Mouse (Mus musculus) forebrain, embryonic 13.5 days (tissue): ENCODE data around the gene Traf3ip1. TPM values are rescaled to one million over a fixed set of nuclear protein-coding genes. Genes with fewer than 3 reads are reported as not detected.

Source experiments
- ATAC-seq: fragments of 200-750 bp; cut with Nextera tagmentation; 2 replicates; pipeline ENCODE4 v1.8.0; 2017
- H3K27ac ChIP-seq: fragments of 300-500 bp; sonication (generic); 2 replicates; pipeline ENCODE4 v1.5.1; 2015; ENCODE audit warnings: inconsistent platforms, mild to moderate bottlenecking, moderate library complexity
- H3K27me3 ChIP-seq: fragments of 300-500 bp; sonication (generic); 2 replicates; pipeline ENCODE4 v1.6.1; 2015; ENCODE audit warnings: mild to moderate bottlenecking, inconsistent platforms
- H3K36me3 ChIP-seq: fragments of 300-500 bp; sonication (generic); 2 replicates; pipeline ENCODE4 v1.6.1; 2015; ENCODE audit warnings: mild to moderate bottlenecking, inconsistent platforms; ENCODE audit not compliant: poor library complexity, severe bottlenecking
- H3K4me1 ChIP-seq: fragments of 300-500 bp; sonication (generic); 2 replicates; pipeline ENCODE4 v1.6.1; 2015; ENCODE audit warnings: inconsistent platforms
- H3K4me2 ChIP-seq: fragments of 300-500 bp; sonication (generic); 2 replicates; pipeline ENCODE4 v1.6.1; 2015; ENCODE audit warnings: inconsistent platforms, mild to moderate bottlenecking, moderate library complexity
- H3K4me3 ChIP-seq: fragments of 300-500 bp; sonication (generic); 2 replicates; pipeline ENCODE4 v1.5.1; 2015; ENCODE audit warnings: mild to moderate bottlenecking, inconsistent platforms
- H3K9ac ChIP-seq: fragments of 300-500 bp; sonication (generic); 2 replicates; pipeline ENCODE4 v1.6.1; 2015; ENCODE audit warnings: mild to moderate bottlenecking, inconsistent platforms
- H3K9me3 ChIP-seq: fragments of 300-500 bp; sonication (generic); replicated peaks from 2 replicates; pipeline ENCODE4 v1.6.1; 2016; ENCODE audit warnings: inconsistent platforms
- WGBS: fragments of 180-500 bp; shearing (Covaris S2); methylation state at CpG from one replicate; pipeline ENCODE4 v1.1.7; 2015; 5-methylcytosine and 5-hydroxymethylcytosine counted together
- polyA plus RNA-seq: library from polyadenylated mRNA; unstranded; fragments of >200 nt; fragmentation: Nextera tagmentation; extraction: Ambion mirVana; gene quantifications from 2 replicates; pipeline ENCODE4 v1.2.1, GENCODE M21; 2015

The Traf3ip1 gene
- polyA plus RNA-seq, 1 experiment from 2014 or later, result 9.9 TPM

- Histone ChIP-seq H3K4me1 (no peaks in the 10 kb centered on the region), H3K27me3 (no peaks in the 10 kb centered on the region), H3K4me3 (no peak overlapping the region), H3K9me3 (no peaks in the 10 kb centered on the region), H3K4me2 (no peak overlapping the region), H3K36me3 (0 out of 2 replicates have a peak, but pooled peaks cover 6% of the 10 kb centered on the region), H3K27ac (no peak overlapping the region), H3K9ac (no peak overlapping the region)
- ATAC-seq, result no peak
- 73% methylated on average over 3 of the region's 3 CpGs for WGBS
Observed at GRCm38 (mm10) chr1:91564004-91564403, 69.6 kb downstream of the Traf3ip1 start.

- WGBS, result 75% methylated on average over 6 of the region's 6 CpGs
- Histone ChIP-seq H3K27me3 (no peaks in the 10 kb centered on the region), H3K4me3 (no peak overlapping the region), H3K9me3 (no peaks in the 10 kb centered on the region), H3K9ac (no peak overlapping the region), H3K4me1 (no peaks in the 10 kb centered on the region), H3K36me3 (0 out of 2 replicates have a peak, but pooled peaks cover 6% of the 10 kb centered on the region), H3K4me2 (no peak overlapping the region), H3K27ac (no peak overlapping the region)
- ATAC-seq, result no peak
Observed at GRCm38 (mm10) chr1:91564598-91564997, 70.2 kb downstream of the Traf3ip1 start.

- Histone ChIP-seq H3K4me3 (no peak overlapping the region), H3K9ac (no peak overlapping the region), H3K4me1 (no peaks in the 10 kb centered on the region), H3K9me3 (no peaks in the 10 kb centered on the region), H3K4me2 (no peak overlapping the region), H3K27ac (no peak overlapping the region), H3K36me3 (no peaks in the 10 kb centered on the region), H3K27me3 (no peaks in the 10 kb centered on the region)
- 87% methylated on average over 2 of the region's 2 CpGs for WGBS
- no peak for ATAC-seq
Observed at GRCm38 (mm10) chr1:91567269-91567668, 72.8 kb downstream of the Traf3ip1 start.

- Histone ChIP-seq H3K4me3 (no peak overlapping the region), H3K9ac (no peak overlapping the region), H3K4me2 (no peak overlapping the region), H3K27me3 (no peaks in the 10 kb centered on the region), H3K27ac (no peak overlapping the region), H3K9me3 (no peaks in the 10 kb centered on the region), H3K36me3 (no peaks in the 10 kb centered on the region), H3K4me1 (no peaks in the 10 kb centered on the region)
- no peak for ATAC-seq
- WGBS, result 86% methylated on average over 10 of the region's 10 CpGs
Observed at GRCm38 (mm10) chr1:91572458-91572857, 78.0 kb downstream of the Traf3ip1 start.

- Histone ChIP-seq H3K27ac (no peak overlapping the region), H3K36me3 (no peaks in the 10 kb centered on the region), H3K4me1 (no peaks in the 10 kb centered on the region), H3K27me3 (no peaks in the 10 kb centered on the region), H3K4me2 (no peak overlapping the region), H3K9ac (no peak overlapping the region), H3K9me3 (no peaks in the 10 kb centered on the region), H3K4me3 (no peak overlapping the region)
- no peak for ATAC-seq
- WGBS, result 70% methylated on average over 3 of the region's 3 CpGs
Observed at GRCm38 (mm10) chr1:91574208-91574607, 79.8 kb downstream of the Traf3ip1 start.

GRCm38 (mm10) chr1:91577883-91578517 lies 83.6 kb downstream of the Traf3ip1 start:
- Histone ChIP-seq H3K9me3 (no peaks in the 10 kb centered on the region), H3K9ac (no peak overlapping the region), H3K27me3 (no peaks in the 10 kb centered on the region), H3K36me3 (no peaks in the 10 kb centered on the region), H3K4me3 (no peak overlapping the region), H3K4me1 (no peaks in the 10 kb centered on the region), H3K27ac (no peak overlapping the region), H3K4me2 (no peak overlapping the region)
- no peak for ATAC-seq
- 79% methylated on average over 7 of the region's 7 CpGs for WGBS

Other genes starting within 250 kb of the Traf3ip1 start
- gene Ube2f, start 244.3 kb upstream of the Traf3ip1 start, polyA plus RNA-seq, result 81.3 and 82.6 TPM in 2 replicates
- 10.0 and 10.9 TPM in 2 replicates for gene Scly, start 196.3 kb upstream of the Traf3ip1 start, polyA plus RNA-seq
- 0.05 TPM in 1 of 2 replicates, not detected in the other for gene Espnl, start 172.6 kb upstream of the Traf3ip1 start, polyA plus RNA-seq
- gene Klhl30, start 143.6 kb upstream of the Traf3ip1 start, polyA plus RNA-seq, result 0.05 TPM in 1 of 2 replicates, not detected in the other
- gene Erfe, start 128.2 kb upstream of the Traf3ip1 start, polyA plus RNA-seq, result 0.54 and 0.67 TPM in 2 replicates
- gene Ilkap, start 95.8 kb upstream of the Traf3ip1 start, polyA plus RNA-seq, result 162 and 181 TPM in 2 replicates
- gene Hes6, start 80.6 kb upstream of the Traf3ip1 start, polyA plus RNA-seq, result 314 and 322 TPM in 2 replicates
- 2.6 and 3.8 TPM in 2 replicates for gene Per2, start 35.3 kb upstream of the Traf3ip1 start, polyA plus RNA-seq
- gene Asb1, start 45.9 kb downstream of the Traf3ip1 start, polyA plus RNA-seq, result 11.0 and 12.0 TPM in 2 replicates